Mouse (Mus musculus) CD4-positive helper T cell, adult 2 months (primary cell): ENCODE measurements around the gene Zranb3.
"Not testable (repeated sequence)": the region's sequence is repeated elsewhere in the genome, so short reads cannot be mapped to it uniquely, and the experiment has no call there.

Experiments used
- DNase-seq: peaks from one replicate; pipeline ENCODE4 v3.0.0-alpha.2; 2012; ENCODE audit warnings: low read depth, missing footprints, low spot score

The Zranb3 gene

DNA sequence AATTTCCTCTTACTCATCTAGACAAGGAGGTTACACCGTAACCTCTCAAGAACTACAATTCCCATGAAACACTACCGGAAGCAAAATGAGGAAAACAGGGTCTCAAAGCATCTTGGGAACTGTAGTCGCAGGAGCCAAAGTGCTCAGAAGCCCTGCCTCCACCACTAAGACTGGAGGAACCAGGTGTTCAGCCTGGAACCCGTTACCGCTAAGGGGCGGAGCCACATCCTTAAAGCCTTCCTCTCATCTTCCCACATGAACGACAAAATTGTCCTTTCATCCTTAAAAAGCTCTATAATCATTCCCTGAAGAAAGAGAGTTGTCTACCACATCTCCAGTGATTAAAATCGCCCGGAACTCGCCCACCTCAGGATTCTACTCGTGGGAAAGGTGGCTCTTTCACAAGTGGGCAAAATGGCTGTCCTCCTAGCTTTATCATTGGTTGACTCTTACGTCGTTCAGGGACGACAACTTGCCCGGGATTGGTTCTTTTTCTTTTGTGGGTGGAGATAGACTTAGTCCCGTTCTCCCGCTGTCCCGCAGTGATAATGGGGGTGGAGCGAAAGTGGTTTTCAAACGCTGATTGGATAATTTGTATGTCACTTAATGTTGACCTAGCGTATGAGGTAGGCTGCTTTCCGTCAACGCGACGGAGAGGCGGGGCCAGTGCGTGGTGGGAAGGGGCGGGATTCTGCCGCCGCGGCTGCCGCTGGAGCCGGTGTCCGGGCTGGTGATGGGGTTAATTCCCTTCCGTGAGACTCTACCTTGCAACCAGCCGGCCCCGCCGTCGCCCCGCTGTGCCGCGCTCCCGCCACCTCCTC, at the start of gene Zranb3, which contains the start of gene R3hdm1:
Gene Zranb3, minus strand, starts transcription at position 407 of the 821 bp plus-strand sequence.
Gene R3hdm1, plus strand, starts transcription at position 661 of the 821 bp plus-strand sequence.
- peak; percentile 100 for DNase-seq

GRCm38 (mm10) chr1:128141737-128142136, 38.9 kb upstream of the Zranb3 start:
- DNase-seq = no peak

GRCm38 (mm10) chr1:128141039-128141438, 38.2 kb upstream of the Zranb3 start:
- peak; percentile 24 for DNase-seq

DNA sequence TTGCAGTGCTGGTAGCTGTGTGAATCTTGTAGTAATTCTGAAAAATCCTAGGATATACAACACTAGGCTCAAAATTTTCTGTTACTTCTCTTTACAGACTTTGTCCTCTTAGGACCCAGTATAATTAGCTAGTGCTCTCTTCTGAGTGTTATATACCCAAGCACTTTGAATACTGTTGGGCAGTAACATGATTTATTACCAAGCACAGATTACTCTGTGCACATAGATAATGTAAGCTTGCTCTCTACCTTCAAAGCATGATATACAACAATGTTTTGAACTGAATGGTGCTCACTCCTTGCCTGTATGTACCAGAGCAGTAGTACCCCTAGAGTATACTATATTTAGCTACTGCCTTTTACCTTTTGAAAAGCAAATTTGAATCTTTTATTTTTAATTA, 33.4 kb upstream of the Zranb3 start:
- DNase-seq = not testable (repeated sequence)

- no peak for DNase-seq
Measured at GRCm38 (mm10) chr1:128120913-128121627, 18.2 kb upstream of the Zranb3 start.

GRCm38 (mm10) chr1:128103520-128104088, 757 bp upstream of the Zranb3 start:
- no peak for DNase-seq

DNA sequence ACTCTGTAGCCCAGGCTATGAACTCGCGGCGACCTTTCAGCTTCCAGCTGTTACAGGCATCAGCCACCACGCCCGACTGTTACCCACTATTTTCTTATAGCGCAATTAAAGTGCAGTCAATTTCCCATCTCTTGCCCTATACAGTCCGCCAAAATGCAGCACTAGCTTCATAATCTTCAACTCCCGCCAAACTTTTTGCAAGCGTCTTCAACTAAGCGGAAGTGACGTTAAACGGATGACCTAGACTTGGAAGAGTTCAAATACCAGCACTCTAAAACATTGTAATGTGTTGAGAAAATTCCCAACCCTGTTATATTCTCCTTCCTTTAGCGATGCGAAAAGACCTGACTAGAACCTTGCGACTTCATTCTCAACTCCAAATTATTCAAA, 601 bp downstream of the Zranb3 start:
- no peak for DNase-seq

- DNase-seq = no peak
Measured at GRCm38 (mm10) chr1:128098309-128098708, 4.5 kb downstream of the Zranb3 start.

- DNase-seq = no peak
Measured at GRCm38 (mm10) chr1:128094686-128095085, 8.2 kb downstream of the Zranb3 start.

DNA sequence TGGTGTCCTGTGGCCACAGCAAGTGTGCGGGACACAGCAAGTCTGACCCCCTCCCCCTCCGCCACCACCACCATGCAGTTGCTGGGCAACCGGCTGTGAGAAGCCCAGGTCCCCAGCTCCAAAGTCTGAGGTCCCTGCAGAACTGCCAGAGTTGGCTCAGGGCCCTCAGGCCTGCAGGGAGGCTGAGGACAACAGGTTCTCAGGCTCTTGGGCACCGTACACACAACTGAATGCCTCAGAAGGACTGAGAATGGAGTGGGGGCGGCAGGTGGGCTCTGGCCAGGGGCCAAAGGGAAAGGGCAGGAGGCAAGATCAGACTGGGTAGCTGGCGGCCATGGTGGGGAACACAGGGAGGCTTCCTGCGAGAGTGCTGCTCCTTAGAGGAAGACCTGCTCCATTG, 20.0 kb downstream of the Zranb3 start:
- DNase-seq = no peak

DNA sequence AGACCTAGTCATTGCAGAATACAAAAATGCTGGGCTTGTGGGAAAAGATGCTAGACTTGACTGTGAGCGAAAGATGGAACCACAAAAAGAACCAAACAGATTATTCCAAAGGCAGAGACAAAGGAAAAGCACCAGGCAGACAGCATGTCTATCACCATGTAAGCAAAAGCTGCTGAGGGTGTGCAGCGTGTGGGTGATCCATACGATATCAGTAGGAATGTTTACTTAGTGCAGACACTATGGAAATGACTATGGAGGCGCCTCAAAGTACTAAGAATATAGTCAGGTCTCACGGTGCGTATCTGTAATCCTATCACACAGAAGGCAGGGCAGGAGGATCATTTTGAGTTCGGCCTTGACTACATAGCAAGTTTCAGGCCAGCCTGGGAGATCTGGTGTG, 21.0 kb downstream of the Zranb3 start:
- DNase-seq = no peak

DNA sequence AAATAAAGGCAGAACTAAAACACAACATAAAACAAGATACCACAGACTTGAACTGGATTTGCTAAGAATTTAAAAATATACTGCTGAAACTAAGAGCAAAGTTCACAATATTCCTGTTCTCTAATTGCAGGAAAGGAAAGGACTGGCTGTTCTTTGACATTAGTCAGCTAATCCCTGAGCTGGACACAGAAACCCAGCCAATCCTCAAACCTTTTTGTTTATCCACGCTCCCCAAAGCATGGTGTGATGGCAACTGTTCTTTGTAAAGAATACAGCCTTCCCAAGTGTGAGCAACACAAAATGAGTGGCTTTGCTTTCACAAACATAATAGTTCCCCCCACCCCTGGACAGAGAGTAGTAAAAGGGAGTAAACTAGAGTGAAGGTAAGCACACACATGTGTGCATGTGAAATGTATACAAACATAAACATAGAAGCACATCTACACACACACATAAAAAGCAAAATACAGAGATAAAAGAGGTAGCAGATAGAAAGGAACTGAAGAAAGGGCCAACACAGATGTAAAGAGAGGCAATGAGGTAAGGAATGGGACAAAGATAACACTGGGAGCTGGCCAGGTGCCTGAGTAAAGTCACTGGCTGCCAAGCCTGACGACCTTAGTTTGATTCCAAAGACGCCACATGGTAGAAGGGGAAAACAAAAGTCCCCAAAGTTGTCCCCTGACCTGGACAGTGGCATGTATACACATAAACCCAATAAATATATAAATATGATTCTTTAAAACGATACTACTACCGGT, 21.7 kb downstream of the Zranb3 start:
- no peak for DNase-seq

- DNase-seq = no peak
Measured at GRCm38 (mm10) chr1:128078646-128079045, 24.2 kb downstream of the Zranb3 start.

DNA sequence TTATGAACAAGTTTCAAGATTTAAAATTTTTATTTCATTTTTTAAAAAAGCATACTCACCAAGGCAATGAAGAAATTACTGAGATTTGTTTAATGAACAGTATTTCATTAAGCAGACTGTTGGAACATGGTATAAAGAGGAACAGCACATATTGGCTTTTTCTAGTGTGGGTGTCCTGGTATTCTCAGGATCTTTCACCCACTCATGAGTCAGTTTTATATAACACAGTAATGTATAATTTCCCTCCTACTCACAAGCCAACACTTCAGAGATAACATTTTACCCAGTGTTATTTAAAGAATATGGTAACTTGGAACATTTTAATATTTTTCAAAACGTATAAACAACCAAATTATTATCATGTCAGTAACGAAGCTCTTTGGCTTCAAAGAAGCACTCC, 25.1 kb downstream of the Zranb3 start:
- DNase-seq = no peak

DNA sequence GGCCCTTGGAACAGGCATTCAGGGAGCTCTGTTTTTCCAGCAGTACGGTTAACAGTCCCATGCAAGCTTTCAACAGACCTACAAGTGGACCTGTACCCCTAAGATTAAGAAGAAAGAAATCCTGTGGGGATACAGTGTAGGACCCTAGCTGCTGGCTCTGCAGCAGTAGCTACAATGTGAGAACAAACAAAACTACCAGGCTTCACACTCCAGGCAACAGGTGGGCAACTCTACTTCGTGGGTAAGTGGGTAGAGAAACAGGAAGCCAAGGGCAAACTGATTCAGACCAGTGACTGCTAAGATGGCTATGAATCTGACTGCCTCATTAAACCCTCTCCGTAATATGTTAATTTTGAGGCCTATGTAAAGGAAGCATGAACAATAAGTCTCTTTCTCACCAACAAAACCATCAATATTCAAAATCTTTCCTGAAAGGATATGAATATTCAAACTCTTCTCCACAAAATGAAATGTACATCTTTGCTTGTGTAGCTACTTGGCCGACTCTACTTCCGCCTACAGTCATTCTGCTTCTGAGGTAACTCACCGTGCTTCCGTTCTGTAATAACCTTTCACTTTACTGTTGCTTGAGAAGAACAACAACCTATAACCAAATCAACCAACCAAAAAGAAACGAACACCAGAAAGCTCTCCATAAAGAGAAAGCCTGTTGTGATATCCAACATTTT, 25.9 kb downstream of the Zranb3 start:
- peak; percentile 19 for DNase-seq

DNA sequence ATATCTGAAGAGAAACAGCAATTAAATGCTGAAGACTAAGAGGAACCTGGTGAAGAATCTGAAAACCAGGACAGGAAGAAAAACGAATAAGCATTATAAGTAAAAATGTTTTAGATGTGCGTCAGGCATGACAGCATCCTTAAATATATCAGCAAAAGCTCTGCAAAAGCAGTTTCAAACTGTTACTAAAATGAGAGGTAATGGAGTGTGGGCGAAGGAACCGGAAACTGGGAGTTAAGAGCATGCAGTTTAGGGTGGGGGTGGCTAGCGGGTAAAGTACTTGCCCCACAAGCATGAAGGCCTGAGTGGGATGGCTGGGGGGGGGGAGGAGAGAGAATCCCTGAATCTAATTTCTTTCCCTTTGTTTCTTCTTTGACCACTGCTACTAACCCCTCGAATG, 29.8 kb downstream of the Zranb3 start:
- no peak for DNase-seq

GRCm38 (mm10) chr1:128070003-128070402, 32.8 kb downstream of the Zranb3 start:
- no peak for DNase-seq

- no peak for DNase-seq
Measured at GRCm38 (mm10) chr1:128068945-128069397, 33.9 kb downstream of the Zranb3 start.

DNA sequence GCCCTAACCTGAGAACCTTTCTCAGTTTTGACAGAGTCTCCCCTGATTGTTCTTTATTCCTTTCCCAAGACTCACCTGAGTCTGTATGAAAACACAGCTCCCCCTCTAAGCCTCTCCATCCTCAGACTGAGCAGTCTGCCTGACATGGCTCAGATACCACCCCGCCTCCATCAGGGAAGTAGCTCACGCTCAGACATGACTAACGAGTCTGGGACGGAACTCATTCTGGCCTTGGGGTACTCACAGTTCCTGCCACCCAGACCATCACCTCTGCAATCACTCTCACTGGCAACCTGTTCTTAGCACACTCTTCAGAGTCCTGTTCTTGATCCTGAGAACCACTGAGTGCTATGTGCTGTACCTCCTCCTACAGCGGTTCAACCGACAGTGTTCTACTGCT, 38.1 kb downstream of the Zranb3 start:
- no peak for DNase-seq

DNA sequence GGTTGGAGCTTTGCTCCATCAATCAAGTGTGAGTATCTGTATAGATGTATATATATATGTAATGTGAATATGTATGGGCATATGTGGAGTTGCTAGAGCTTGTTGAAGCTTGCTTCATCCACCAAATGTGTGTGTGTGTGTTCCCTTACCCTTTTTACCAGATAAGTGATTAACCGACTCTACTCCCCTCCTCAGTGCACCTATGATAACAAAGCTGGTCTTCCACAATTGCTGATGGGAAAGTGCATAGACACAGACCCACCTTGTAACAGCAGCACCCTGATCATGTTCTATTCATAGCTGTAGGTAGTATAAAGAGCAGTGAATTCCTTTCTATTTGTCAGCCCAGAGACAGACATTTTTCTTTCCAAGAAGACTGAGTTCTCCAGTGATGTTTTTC, 40.7 kb downstream of the Zranb3 start:
- DNase-seq = no peak

GRCm38 (mm10) chr1:128061401-128061800, 41.4 kb downstream of the Zranb3 start:
- no peak for DNase-seq
